Mouse (Mus musculus) limb, embryonic 12.5 days (tissue): ENCODE results near the gene Rpl9. TPM values are rescaled to one million over a fixed set of nuclear protein-coding genes. Genes with fewer than 3 reads are reported as not detected.

ENCODE experiments used
- ATAC-seq: fragments of 200-750 bp; cut with Nextera tagmentation; 2 replicates; pipeline ENCODE4 v1.8.0; 2017; ENCODE audit warnings: low read depth, moderate TSS enrichment; ENCODE audit not compliant: insufficient number of reproducible peaks, insufficient read depth, low FRiP score, low TSS enrichment
- H3K27ac ChIP-seq: fragments of 300-500 bp; sonication (generic); 2 replicates; pipeline ENCODE4 v1.5.1; 2016; ENCODE audit warnings: mild to moderate bottlenecking, moderate library complexity
- H3K27me3 ChIP-seq: fragments of 300-500 bp; sonication (generic); 2 replicates; pipeline ENCODE4 v1.6.1; 2016; ENCODE audit warnings: mild to moderate bottlenecking, moderate library complexity
- H3K36me3 ChIP-seq: fragments of 300-500 bp; sonication (generic); 2 replicates; pipeline ENCODE4 v1.6.1; 2016; ENCODE audit warnings: mild to moderate bottlenecking, moderate library complexity
- H3K4me1 ChIP-seq: fragments of 300-500 bp; sonication (generic); replicated peaks from 2 replicates; pipeline ENCODE4 v1.6.1; 2016
- H3K4me2 ChIP-seq: fragments of 300-500 bp; sonication (generic); 2 replicates; pipeline ENCODE4 v1.6.1; 2016; ENCODE audit warnings: mild to moderate bottlenecking, moderate library complexity
- H3K4me3 ChIP-seq: fragments of 300-500 bp; sonication (generic); replicated peaks from 2 replicates; pipeline ENCODE4 v1.5.1; 2016; ENCODE audit warnings: mild to moderate bottlenecking
- H3K9ac ChIP-seq: fragments of 300-500 bp; sonication (generic); replicated peaks from 2 replicates; pipeline ENCODE4 v1.6.1; 2016; ENCODE audit warnings: mild to moderate bottlenecking, moderate library complexity
- H3K9me3 ChIP-seq: fragments of 300-500 bp; sonication (generic); 2 replicates; pipeline ENCODE4 v1.6.1; 2016; ENCODE audit warnings: mild to moderate bottlenecking, moderate library complexity
- WGBS: fragments of 180-500 bp; shearing (Covaris S2); methylation state at CpG from one replicate; pipeline ENCODE4 v1.1.7; 2016; 5-methylcytosine and 5-hydroxymethylcytosine counted together
- polyA plus RNA-seq: library from polyadenylated mRNA; unstranded; fragments of >200 nt; fragmentation: Nextera tagmentation; extraction: Ambion mirVana; gene quantifications from 2 replicates; pipeline ENCODE4 v1.2.1, GENCODE M21; 2016

Rpl9 gene
- polyA plus RNA-seq, 1 experiment from 2014 or later, result 1,006 TPM

GRCm38 (mm10) chr5:65367837-65368236 lies 23.4 kb downstream of the Rpl9 start:
- ATAC-seq, result no peak
- Histone ChIP-seq H3K27me3 (no peaks in the 10 kb centered on the region), H3K9ac (no peak overlapping the region), H3K27ac (no peak overlapping the region), H3K9me3 (no peaks in the 10 kb centered on the region), H3K4me3 (no peak overlapping the region), H3K36me3 (no peaks in the 10 kb centered on the region), H3K4me2 (no peak overlapping the region), H3K4me1 (no peaks in the 10 kb centered on the region)
- 89% methylated on average over 11 of the region's 11 CpGs for WGBS

GRCm38 (mm10) chr5:65357771-65358170 lies 33.5 kb downstream of the Rpl9 start:
- Histone ChIP-seq H3K9me3 (0 out of 2 replicates have a peak, but pooled peaks cover 5% of the 10 kb centered on the region), H3K4me3 (no peak overlapping the region), H3K36me3 (no peaks in the 10 kb centered on the region), H3K27ac (no peak overlapping the region), H3K4me1 (no peaks in the 10 kb centered on the region), H3K4me2 (no peak overlapping the region), H3K9ac (no peak overlapping the region), H3K27me3 (no peaks in the 10 kb centered on the region)
- ATAC-seq, result no peak
- WGBS, result 84% methylated on average over 3 of the region's 3 CpGs

- Histone ChIP-seq H3K4me1 (no peaks in the 10 kb centered on the region), H3K27me3 (peaks cover 4% of the 10 kb centered on the region; the same call in 1 of the 2 replicates), H3K9me3 (0 out of 2 replicates have a peak, but pooled peaks cover 5% of the 10 kb centered on the region), H3K36me3 (no peaks in the 10 kb centered on the region), H3K9ac (no peak overlapping the region), H3K27ac (no peak overlapping the region), H3K4me3 (no peak overlapping the region), H3K4me2 (no peak overlapping the region)
- ATAC-seq, result no peak
- 88% methylated on average over 6 of the region's 6 CpGs for WGBS
Measured at GRCm38 (mm10) chr5:65356851-65357250, 34.4 kb downstream of the Rpl9 start.

GRCm38 (mm10) chr5:65354985-65355384 lies 36.3 kb downstream of the Rpl9 start:
- WGBS, result 76% methylated on average over 5 of the region's 5 CpGs
- H3K27ac ChIP-seq, result no peak overlapping the region

GRCm38 (mm10) chr5:65354097-65354496 lies 37.1 kb downstream of the Rpl9 start:
- no peak overlapping the region for H3K27ac ChIP-seq
- no peak overlapping the region for H3K4me2 ChIP-seq
- ATAC-seq, result no peak
- WGBS, result 89% methylated on average over 3 of the region's 3 CpGs
- H3K4me1 ChIP-seq, result no peaks in the 10 kb centered on the region
- H3K27me3 ChIP-seq, result peaks cover 4% of the 10 kb centered on the region; the same call in 1 of the 2 replicates
- H3K4me3 ChIP-seq, result no peak overlapping the region
- 0 out of 2 replicates have a peak, but pooled peaks cover 5% of the 10 kb centered on the region for H3K9me3 ChIP-seq
- no peaks in the 10 kb centered on the region for H3K36me3 ChIP-seq
- no peak overlapping the region for H3K9ac ChIP-seq

More at GRCm38 (mm10) chr5:65354985-65355384, 36.3 kb downstream of the Rpl9 start:
- Histone ChIP-seq H3K4me1 (no peaks in the 10 kb centered on the region), H3K9me3 (0 out of 2 replicates have a peak, but pooled peaks cover 5% of the 10 kb centered on the region), H3K9ac (no peak overlapping the region), H3K27me3 (peaks cover 4% of the 10 kb centered on the region; the same call in 1 of the 2 replicates), H3K4me2 (no peak overlapping the region), H3K4me3 (no peak overlapping the region), H3K36me3 (no peaks in the 10 kb centered on the region)
- ATAC-seq, result no peak

GRCm38 (mm10) chr5:65350508-65350907 lies 40.7 kb downstream of the Rpl9 start:
- 75% methylated on average over 10 of the region's 10 CpGs for WGBS
- Histone ChIP-seq H3K36me3 (no peaks in the 10 kb centered on the region), H3K27ac (no peak overlapping the region), H3K27me3 (peaks cover 4% of the 10 kb centered on the region; the same call in 1 of the 2 replicates), H3K4me2 (no peak overlapping the region), H3K9ac (no peak overlapping the region), H3K4me3 (no peak overlapping the region), H3K4me1 (0 out of 2 replicates have a peak, but pooled peaks cover 6% of the 10 kb centered on the region), H3K9me3 (0 out of 2 replicates have a peak, but pooled peaks cover 5% of the 10 kb centered on the region)
- no peak for ATAC-seq

- no peak within 1 kb of the TSS for H3K27ac ChIP-seq
- 0 out of 2 replicates have a peak, but pooled peaks cover 6% of the 10 kb centered on the region for H3K4me1 ChIP-seq
- no peaks in the 10 kb centered on the region for H3K36me3 ChIP-seq
- H3K27me3 ChIP-seq, result peaks cover 4% of the 10 kb centered on the region; the same call in 1 of the 2 replicates
- H3K9me3 ChIP-seq, result no peaks in the 10 kb centered on the region
- WGBS, result 52% methylated on average over 15 of the region's 15 CpGs
- no peak within 1 kb of the TSS for H3K9ac ChIP-seq
- ATAC-seq, result no peak
- peak within 1 kb of the TSS; percentile 28 for H3K4me2 ChIP-seq
- no peak within 1 kb of the TSS for H3K4me3 ChIP-seq
Measured at GRCm38 (mm10) chr5:65348168-65348567, 43.1 kb downstream of the Rpl9 start, which contains the start of gene Klb. Gene Klb (plus strand): TSS chr5:65348314.

DNA sequence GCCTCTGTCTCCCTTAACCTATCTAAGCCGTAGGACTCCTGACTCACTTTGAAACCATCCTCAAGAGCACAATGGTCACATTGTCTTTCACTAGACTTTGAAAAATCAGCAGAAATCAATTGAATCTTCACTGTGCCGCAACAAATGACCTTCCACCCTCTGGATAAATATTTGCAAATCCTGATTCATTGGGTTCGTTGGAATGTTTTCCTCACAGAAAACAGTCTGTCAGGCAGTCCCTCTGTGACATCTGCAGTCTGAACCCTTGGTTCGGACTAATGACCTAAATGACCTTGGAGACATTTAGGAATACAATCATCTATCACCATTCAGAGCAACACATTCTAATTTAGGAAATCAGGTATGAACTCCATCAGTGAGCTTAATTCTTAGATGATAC lies 51.1 kb downstream of the Rpl9 start:
- Histone ChIP-seq H3K36me3 (no peaks in the 10 kb centered on the region), H3K27me3 (no peaks in the 10 kb centered on the region), H3K27ac (no peak overlapping the region), H3K4me2 (no peak overlapping the region), H3K4me3 (no peak overlapping the region), H3K9ac (no peak overlapping the region), H3K4me1 (peaks cover 3% of the 10 kb centered on the region; the same call in 1 of the 2 replicates), H3K9me3 (no peaks in the 10 kb centered on the region)
- WGBS, result 78% methylated on average over 4 of the region's 4 CpGs
- no peak for ATAC-seq

DNA sequence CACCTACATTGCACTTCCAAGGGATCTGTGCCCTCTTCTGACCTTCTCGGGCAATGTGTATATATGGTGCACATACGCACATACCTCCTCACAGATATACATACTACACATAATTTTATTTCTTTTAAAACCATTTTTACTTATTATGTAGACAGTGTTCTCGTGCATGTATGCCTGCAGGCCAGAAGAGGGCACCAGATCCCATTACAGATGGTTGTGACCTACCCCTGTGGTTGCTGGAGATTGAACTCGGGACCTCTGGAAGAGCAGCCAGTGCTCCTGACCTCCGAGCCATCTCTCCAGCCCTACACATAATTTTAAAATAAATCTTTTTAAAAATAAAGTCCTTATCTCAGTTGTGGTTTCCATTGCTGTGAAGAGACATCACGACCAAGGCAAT lies 52.9 kb downstream of the Rpl9 start:
- Histone ChIP-seq H3K4me2 (no peak overlapping the region), H3K27me3 (no peaks in the 10 kb centered on the region), H3K9me3 (no peaks in the 10 kb centered on the region), H3K27ac (no peak overlapping the region), H3K36me3 (no peaks in the 10 kb centered on the region), H3K9ac (no peak overlapping the region), H3K4me1 (peaks cover 16% of the 10 kb centered on the region), H3K4me3 (no peak overlapping the region)
- WGBS, result 84% methylated on average over 6 of the region's 6 CpGs
- no peak for ATAC-seq

Other genes with a start within 250 kb of the Rpl9 start
- gene Wdr19, start 191.7 kb downstream of the Rpl9 start, polyA plus RNA-seq, result 12.2 and 16.6 TPM in 2 replicates
- 118 and 120 TPM in 2 replicates for gene Rfc1, start 55.8 kb downstream of the Rpl9 start, polyA plus RNA-seq
- gene Klb, start 43.1 kb downstream of the Rpl9 start, polyA plus RNA-seq, result 0.09 TPM in 1 of 2 replicates, not detected in the other
- gene Lias, start 53 bp upstream of the Rpl9 start, polyA plus RNA-seq, result 66.7 and 67.1 TPM in 2 replicates
- 154 and 170 TPM in 2 replicates for gene Ugdh, start 44.5 kb upstream of the Rpl9 start, polyA plus RNA-seq
- gene Gm43552, start 101.4 kb upstream of the Rpl9 start, polyA plus RNA-seq, result not detected in 2 replicates
- gene Smim14, start 145.7 kb upstream of the Rpl9 start, polyA plus RNA-seq, result 106 and 116 TPM in 2 replicates
- 213 and 217 TPM in 2 replicates for gene Ube2k, start 145.8 kb upstream of the Rpl9 start, polyA plus RNA-seq